Mouse (Mus musculus): Measurements from ENCODE around the gene Shc3.

Gene Shc3

DNA sequence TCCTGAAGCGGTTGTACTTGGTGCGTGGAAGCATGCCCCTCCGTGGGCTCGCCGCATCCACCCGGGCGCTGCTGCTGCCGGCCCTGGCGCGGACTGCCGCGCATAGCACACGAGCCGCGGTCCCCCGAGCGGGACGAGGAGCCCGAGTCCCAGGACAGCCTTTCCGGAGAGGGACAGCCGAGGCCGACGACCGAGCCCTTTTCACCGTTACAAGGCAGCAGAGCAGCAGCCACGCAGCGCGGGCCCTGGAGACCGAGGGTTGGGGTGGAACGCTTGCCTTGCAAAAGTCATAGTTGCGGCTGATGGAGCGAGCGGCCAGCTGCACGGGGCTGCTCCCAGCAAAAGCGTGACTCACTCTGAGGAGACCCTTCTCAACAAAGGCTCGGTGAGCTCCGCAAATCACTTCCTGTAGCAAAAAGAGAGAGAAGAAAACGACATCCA lies 1.8 kb downstream of the Shc3 start:
- peak; percentile 17 for DNase-seq

DNA sequence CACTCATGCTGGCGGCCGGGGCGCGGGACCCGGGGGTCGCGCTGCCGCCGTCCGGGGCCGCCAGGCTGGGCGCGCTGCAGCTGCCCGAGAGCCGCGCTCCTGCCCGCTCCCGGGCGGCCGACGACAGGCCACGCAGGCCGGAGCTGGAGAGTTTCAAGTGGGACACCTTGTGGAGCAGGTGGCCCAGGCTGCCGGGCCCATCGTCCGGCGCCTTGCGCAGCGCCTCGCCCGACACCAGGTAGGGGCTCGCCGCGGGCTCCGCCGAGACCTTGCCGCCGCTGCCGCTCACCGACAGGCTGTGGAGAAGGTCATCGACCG lies 2.2 kb downstream of the Shc3 start:
- peak; percentile 22 for DNase-seq

DNA sequence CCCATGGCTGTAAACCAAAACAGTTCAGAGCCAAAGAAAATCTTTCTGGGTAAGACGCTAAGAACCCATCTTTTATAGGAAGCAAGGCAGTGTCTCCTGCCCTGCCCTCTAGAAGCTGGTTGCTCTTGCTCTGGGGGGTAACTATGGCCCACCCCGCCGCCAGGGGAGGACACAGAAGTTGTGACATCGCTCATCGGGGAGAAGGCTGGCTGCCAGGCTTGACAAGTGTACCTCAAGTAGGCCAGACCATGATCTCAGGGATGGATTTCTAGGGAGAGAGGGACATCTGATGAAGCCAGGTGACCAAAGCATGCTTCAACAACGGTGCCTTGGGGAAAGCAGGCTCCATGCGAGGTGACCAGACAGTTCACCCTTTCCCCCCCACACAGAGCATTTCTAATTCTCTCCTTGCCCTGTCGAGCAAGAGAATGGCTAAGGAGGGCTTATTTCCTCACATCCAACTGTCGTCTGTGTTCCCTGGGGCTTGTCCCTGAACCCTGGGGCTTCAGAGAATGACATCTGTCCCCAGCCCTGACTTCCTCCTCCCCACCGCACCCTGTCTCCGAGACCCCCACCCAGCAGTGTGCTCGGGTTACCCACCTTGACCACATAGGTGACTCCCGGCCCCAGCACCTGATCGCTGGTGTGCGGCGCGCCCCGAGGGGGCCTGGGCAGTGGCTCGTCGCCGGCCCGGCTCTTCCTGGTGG lies 2.7 kb downstream of the Shc3 start:
- no peak for DNase-seq

DNA sequence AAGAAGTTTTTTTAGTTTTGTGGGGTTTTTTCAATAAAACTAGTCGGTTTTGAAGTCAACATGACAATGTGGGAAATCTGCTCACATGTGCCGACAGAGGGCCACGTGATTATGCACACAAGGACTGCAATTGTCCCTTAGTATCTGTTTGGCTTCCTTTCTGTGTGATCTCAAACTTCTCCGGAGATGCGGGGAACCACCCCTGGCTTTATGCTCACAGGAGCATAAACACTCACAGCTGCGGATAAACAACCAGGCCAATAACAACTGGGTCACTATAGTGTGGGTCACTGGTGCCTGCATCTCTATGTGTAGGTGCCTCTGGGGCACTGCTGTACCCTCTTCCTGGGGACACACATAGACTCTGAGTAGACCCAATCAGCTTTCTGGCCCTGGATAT lies 4.5 kb downstream of the Shc3 start:
- DNase-seq: no peak

DNA sequence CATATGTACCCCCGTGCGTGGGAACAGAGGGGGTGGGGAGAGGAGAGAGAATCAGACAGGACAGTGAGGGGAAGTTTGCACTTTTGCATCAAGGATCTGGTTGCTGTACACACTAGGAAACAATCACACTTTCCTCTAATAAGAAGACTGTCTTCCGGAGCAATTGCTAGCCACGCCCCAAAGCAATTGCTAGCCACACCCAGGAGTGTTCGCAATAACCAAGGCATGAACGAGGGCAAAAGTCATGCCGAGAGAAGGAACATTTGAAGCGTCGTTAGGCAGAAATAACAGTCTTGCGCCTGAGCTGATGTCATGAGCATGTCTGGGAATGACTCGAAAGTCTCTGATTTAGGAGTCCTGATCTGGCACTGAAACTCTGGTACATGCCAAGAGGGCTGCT lies 15.9 kb downstream of the Shc3 start:
- no peak for DNase-seq

DNA sequence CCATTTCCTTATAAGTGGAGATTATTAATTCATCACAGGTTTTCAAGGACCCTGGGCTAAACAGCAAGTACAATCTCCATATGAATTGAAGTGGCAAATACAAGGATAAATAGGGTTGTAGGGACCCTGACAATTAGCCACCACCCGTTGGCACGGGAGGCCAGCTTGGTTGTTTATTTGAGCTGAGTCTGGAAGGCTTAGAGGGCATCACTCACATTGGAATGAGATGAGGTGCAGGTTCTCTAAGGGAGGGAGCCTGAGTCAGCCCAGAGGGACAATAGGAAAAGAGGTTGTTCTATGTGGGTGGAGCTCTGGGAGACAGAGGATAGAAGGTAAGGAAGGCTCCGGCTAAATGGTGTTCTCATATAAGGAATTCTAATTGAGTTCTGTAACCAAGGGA lies 17.0 kb downstream of the Shc3 start:
- no peak for DNase-seq

DNA sequence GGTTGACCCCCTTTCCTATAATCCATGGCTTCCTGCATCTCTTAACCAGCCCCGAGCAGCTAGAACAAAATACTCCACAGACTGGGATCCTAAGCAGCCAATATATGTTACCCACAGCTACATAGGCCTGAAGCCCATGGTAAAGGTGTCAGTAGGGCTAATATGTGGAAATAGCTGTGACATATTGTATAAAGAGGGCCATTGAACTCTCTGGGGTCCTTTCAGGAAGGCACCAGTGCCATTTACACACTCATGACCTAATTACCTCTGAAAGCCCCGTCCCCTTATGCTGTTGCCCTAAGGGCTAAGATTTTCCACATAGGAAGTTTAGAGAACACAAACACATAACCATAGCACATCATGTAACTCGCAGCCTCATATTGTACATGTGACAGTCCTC lies 17.4 kb downstream of the Shc3 start:
- no peak for DNase-seq

DNA sequence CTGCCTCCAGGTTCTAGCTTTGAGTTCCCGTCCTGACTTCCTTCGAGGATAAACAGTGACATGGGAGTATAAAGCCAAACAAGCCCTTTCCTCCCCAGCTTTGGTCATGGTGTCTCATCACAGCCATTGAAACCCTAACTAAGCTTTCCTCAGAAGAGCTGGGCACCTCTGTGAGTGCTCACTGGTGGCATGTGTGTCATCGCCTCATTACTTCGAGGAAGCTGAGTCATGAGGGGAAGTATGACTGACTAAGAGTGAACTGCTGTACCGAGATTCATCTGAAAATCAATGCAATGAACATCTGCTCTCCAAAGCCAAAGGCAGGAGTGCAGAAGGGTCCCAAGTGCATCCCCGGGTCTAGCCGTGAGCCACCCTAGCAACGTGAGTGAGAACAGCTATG lies 29.4 kb downstream of the Shc3 start:
- DNase-seq: no peak

DNA sequence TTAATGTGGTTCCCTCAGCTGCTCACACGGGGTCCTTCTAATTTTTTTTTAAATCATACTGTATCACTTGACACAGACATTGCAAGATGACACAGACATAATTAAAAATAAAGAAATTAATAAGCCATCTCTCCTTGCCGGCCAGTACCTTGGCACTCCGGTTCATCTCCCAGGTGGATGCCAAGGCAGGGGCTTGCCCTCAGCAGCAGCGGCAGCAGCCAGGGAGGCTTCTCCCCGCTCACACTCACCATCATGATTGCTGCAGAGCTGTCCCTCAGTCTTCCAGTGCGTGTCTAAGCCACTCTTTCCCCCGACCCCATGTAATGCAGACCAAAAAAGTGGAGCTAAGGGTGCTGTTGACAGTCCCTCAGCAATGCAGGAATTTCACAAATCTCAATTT lies 33.9 kb downstream of the Shc3 start:
- DNase-seq: no peak

DNA sequence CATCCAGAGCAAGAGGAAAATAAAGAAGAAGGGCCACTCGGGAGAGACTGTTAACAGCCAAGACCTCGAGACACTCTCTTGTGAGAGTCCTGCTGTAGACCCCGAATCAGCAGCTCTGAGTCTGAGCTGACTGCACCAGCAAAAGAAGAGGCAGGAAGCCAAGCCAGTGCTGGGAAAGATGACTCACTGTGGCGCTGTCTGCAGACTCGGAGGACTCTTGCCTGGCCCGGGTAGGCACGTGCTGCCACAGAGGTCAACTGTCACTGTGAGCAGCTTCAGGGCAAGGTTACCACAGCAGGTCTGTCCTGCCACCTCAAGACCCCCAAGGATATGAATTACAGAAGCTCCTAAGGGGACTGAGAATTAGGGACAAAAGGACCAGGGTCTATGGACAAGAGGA lies 42.7 kb downstream of the Shc3 start:
- peak; percentile 12 for DNase-seq

DNA sequence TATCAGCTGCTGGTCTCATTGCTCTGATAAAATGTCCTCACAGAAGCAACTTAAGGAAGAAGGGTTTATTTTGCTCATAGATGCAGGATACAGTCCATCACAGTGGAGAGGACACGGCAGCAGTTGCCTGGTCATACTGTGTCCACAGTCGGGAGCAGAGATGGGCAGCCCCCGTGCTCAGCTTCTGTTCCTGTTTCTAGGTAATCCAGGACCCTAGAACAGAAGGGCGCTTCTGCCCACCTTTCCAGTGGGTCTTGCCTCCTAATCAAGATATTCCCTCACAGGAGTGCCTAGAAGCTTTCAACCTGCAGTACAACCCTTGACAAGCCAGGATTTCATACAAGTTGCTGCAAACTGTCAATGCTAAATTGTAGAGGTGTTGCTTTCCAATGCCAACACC lies 44.9 kb downstream of the Shc3 start:
- DNase-seq: no peak

DNA sequence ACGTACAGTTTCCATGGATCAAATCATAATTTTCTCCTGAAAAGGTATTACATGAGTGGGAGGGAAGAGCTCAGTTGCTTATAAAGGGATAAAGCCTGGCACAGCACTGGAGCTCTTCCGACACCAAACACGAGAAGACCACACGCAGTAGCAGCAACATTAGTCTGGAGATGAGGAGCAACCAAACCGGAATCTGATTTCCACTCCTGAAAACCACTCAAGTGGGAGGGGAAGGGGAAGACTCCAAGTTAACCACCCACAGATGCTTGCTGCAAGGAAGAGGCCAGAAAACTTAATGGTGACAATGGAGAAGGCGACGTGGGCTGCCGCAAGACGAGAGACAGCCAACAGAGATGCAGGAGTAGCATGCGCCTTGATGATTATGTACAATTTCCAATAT lies 45.9 kb downstream of the Shc3 start:
- no peak for DNase-seq

DNA sequence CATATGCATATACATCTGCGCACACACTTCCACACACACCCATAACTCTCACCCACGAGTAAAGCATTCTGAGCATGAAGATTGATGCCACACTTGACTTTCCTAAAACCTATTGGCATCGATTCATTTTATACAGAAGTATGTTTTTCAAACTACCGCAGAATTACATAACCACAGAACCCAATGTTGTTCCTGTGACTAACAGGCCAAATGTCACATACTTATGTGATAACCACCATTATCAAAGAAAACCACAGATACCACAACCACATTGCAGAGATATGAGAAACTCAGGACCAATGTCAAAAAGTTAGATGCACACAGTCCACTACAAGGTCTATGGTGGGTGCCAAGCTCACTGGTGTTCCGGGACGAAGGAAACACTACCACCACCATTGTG lies 50.3 kb downstream of the Shc3 start:
- DNase-seq: no peak

DNA sequence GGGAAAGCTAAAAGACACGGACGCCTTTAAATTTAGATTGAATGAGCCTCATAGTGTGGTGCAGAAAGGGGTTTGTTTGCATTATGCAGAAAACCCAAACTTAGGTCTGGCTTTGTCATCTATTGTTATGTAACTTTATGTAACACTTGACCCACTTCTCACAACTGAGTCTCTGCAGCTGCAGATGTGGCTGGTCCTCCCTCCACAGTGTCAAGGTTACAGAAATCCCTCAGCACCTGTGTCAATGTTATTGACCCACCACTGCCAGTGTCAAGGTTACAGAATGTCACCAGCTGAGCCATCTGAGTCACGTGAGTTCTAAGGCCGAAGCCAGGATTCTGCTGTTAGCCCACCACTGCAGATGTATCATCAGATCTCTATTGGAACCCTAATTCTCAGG lies 51.3 kb downstream of the Shc3 start:
- no peak for DNase-seq

DNA sequence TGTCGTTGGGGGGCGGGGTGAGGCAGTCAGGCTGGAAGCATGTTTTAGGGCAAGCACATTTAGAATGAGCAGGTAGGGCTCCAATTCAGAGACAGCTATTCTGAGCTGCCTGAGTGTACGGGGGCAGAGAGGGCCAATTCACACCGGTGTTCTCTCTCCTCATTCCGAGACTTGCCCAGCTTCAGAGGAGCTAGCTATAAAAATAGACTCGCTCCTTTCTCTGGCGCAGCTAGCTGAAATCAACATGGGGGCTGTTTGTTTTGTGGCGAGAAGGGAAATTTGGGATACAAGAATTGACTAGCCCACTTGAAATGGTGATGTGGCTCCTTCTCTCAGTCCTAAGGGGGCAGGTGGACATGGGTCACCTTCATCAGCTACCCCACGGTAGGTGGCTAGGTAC lies 60.4 kb downstream of the Shc3 start:
- DNase-seq: no peak

DNA sequence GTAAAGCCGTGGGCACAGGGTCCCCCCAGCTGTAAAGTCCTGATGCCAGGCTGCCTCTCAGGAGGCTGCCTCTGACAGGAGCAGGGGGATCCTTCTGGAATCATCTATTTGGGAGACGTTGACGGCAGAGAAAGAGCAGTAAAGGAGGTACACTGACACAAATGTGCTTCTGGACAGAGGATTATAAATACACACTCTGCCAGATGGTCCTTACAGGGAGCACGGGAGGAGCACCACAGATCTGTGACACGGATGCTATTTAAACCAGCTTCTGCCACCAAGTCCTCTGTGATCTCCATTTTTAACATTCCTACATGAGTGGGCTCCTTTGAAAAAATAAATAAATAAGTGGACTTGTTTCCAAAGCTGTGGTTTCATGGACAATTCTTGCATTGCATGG lies 63.5 kb downstream of the Shc3 start:
- DNase-seq: no peak

DNA sequence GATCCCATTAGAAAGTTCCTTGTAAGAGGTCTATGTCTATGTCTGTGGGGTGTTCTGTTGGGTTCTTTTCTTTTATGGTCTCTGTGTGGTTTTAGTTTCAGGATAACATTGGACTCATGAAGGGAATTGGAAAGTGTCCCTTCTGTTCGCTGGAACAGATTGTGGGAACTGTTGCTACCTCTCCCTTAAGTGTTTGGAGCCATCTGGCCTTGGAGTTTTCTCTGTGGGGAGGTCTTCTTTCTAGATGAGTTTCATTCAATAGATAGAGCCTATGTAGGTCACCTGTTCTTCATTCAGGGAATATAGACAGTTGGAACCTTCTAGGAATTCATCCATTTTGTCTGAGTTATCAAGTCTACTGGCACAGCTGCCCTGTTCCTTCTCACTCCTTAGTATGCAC lies 69.5 kb downstream of the Shc3 start:
- DNase-seq: no peak

DNA sequence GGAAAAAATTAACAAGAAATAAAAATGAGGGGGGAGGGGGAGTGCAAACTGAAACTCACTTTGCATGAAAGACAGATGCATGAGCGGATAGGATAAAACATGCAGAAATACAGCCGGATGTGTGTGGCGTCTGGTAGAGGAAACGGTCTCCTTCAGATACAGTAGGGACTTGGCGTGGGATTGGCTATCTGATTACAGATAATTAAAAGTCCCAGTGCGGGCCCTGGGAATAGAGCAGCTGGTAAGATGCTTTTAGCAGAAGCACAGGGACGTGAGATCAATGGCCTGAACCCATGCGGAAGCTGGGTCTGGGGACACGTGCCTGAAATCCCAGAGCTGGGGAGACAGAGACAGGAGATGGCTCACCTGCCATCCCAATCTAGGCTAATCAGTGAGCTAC lies 75.5 kb downstream of the Shc3 start:
- DNase-seq: no peak

DNA sequence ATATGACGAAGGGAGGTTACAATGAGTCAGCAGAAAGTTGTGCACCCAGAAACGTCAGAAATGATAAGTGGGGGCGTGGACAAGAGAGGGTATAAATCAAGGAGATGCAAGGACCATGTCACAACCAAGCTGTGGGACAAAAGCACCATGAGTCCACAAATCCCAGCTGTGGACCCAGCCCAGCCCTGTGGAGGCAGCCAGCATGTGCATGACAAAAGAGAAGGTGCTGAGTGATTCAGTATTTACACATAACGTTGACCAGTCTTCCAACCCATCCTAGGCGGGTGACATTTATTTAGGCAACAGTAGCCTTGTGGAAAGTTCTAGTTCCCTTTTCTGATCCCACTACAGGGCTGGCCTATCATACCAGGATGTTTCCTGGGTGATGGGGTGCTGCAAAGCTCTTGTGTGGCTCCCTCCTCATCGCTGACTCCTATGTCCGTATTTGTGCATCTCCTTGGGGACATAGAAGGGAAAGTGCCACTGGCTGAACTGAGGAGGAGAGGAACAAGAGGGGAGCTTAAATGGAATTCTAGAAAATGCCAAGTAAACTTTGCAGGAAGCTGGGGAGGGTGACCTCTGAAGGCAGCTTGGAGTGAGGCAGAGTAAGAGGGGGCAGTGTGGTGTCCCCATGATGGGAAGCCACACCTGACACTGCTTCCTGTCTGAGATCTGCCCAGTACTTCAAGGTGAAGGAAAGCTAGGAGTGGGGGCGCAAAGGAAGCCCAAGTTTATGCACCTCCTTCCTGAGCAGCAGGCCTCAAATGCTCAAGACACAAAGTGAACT lies 77.4 kb downstream of the Shc3 start:
- DNase-seq: no peak

DNA sequence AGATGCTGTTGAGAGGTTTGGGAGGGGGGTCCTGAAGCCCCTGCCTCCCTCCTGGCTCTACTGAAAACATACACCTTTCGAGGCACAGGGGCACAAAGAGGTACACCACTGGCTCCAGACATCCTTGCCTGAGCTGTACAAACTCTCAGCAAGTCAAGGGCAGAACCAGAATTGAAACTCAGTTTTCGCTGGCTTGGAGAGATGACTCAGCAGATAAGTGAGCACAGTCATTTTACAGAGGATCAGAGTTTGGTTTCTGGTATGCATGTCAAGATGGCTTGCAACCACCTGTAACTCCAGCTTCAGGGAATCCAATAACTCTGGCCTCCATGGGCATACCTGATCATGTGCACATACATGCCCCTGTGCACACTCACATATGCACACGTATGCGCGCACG lies 79.0 kb downstream of the Shc3 start:
- no peak for DNase-seq

DNA sequence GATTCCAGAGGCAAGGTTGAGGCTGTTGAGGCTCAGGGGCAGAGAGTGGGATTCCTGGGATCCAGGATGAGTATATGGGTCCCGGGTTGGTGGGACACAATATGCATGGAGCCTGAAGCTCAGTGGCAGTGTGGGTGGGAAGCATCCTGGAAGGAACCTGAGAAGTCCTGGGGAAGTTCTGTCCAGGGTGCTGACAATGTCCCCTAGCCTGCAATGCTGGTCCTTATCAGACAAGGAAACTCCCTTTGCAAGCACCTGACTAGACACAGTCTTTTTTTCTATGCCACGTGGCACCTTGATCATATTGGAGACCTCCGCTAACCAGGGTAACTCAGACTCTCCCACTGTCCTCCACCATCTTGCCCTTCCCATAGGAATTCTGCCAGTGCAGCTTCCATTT lies 80.3 kb downstream of the Shc3 start:
- no peak for DNase-seq

DNA sequence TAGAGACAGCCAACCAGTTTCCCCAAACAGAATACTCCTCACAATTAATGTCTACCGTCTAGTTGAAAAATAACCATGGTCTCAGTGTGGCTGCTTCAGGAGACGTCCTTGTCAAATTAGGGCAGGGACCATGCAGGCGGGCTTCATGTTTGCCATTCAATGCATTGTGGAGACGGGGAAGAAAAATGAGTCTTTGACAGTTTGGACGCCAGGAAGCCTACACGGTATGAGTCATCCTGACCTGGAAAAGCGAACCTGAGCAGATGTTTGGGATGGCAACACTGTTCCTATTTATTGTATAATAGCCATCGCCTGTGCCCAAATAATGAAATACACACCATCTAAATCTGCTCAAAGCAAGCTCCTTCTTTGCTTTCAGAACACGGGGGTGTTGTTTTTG lies 83.9 kb downstream of the Shc3 start:
- DNase-seq: no peak

DNA sequence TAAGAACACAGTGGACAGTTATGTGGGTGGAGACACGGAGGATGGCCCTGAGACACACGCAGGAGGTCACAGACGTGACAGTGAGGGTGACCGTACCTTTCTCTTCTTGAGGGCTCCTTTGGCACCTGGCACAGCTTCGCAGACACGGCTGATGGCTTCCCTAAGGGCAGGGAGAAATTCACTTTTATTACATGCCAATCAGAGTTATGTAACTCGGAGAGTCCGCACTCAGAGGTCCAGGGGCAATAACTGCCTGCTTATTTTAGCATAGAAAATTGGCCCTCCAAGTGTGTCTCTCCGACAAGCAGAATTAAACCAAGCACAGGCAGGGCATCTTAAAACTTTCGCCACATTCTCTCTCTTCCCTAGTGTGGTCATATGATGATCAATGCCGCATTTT lies 86.4 kb downstream of the Shc3 start:
- DNase-seq: no peak

DNA sequence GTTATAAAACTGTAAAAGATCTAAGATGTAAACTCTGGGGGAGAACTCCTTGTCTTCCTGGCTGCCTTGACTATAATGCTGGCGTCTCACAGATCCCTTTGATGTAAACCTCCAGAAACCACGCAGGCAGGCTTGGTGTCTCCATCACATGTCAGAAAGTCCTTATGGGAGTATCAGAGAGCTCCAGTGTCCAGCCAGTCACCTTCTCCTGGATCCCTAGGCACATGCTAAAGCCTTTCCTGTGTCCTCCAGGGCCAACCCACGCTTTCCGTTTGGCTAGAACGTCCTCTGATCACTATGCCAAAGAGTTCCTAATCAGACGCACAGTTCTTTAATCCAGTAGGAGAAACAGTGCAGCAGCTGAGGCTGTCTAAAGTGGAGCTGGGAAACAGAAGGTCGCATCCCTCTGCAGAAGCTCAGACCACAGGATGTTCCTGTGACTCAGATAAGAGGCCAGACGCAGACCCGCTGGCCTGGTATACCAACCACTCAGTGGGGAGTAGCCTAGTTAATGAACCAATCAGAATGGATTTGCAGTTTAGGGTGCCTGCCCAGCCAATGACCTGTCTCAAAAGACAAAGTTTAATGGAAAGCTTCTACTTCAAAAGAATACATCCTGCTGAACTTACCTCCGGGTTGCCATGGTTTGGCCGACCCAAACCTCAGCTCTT lies 88.7 kb downstream of the Shc3 start:
- DNase-seq: no peak

DNA sequence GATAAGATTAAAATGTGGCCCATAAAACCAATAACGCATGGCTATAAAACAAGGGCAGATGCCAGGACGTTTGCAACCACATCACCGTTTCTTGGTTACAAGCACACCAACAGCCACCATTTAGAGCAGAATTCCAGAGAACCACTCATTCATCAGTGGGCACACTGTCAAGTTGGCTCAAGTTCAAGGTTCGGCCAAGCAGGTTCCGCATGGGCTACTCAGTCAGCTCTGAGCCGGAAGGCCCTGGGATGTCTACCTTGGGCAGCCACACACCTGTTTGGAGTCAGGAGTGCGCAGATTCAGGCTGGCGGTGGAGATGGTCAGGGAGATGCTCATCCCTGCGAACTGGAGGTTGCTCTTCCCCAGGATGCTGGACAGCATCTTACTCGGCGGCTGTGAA lies 89.4 kb downstream of the Shc3 start:
- DNase-seq: no peak
